Mouse (Mus musculus): Measurements from ENCODE around the gene Supv3l1. TPM values are rescaled to one million over a fixed set of nuclear protein-coding genes. Genes with fewer than 3 reads are reported as not detected.
"Not testable (repeated sequence)": the region's sequence is repeated elsewhere in the genome, so short reads cannot be mapped to it uniquely, and the experiment has no call there.

Gene Supv3l1
- 22.3 and 22.6 TPM in 2 replicates for polyA plus RNA-seq (2014; fragmentation: Nextera tagmentation; extraction: Ambion mirVana)

DNA sequence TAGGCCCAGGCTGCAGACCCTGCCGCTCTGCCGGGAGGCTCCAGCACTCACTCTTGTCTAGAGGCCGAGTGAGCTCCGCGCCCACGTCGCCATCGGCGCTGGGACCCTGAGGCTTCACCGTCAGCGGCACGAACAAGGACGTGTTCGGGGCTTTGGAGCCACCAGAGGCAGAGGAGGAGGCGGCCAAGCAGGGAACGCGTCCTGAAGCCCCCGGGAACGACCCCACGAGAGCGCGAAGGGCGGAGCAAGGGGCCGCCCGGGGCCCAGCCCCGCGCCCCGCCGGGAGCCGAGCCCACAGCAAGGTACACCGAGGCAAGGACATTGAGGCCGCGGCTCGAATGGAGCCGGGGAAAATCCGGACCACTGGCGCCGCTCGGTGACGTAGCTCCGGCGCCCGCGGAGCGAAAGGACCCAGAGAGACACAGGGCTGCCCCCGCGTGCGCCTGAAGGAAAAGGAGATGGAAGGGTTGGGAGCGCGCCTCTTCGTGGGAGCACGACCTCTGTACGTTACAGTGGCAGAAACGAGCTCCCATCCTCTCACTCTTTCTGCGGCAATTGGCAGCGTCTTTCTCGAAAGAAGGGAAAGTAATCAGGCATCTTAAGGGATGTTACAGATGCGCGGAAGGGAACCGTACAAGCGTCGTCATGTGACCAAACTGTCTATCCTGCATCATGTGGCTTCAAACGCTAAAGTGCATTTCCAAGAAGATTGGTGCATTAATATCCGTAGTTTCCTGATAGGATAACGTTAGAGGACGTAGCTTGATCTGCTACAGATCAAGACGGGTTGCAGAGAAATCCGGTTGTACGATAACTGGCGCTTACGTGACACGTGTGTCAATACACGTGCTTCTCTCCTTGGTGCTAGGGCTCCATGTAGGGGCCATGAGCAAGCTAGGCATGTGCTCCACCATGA lies at the start of gene Supv3l1, which contains the start of gene 4930507D05Rik:
TSS of gene Supv3l1 (minus strand) at position 375 of the 916 bp plus-strand sequence.
TSS of gene 4930507D05Rik (plus strand) at position 126 of the 916 bp plus-strand sequence.
- Histone ChIP-seq H3K27ac (ENCODE audit: low read depth, low read length) (peak within 1 kb of the TSS; percentile 76), H3K9ac (ENCODE audit: low read length) (peak within 1 kb of the TSS; percentile 84), H3K27me3 (replicated peaks; ENCODE audit: control insufficient read depth, insufficient read depth, low read length) (no peaks in the 10 kb centered on the region), H3K36me3 (ENCODE audit: control insufficient read depth, insufficient read depth, low read length) (peaks cover 30% of the 10 kb centered on the region), H3K9me3 (replicated peaks; ENCODE audit: control insufficient read depth, low read length) (no peaks in the 10 kb centered on the region), H3K4me3 (ENCODE audit: low read depth, low read length) (peak within 1 kb of the TSS; percentile 79), H3K4me2 (ENCODE audit: low read length) (peak within 1 kb of the TSS; percentile 63), H3K4me1 (ENCODE audit: control insufficient read depth, insufficient read depth, low read length) (peaks cover 10% of the 10 kb centered on the region; the same call in 1 of the 2 replicates)
- peak; percentile 95 for ATAC-seq
- under 1% methylated on average over 73 of the region's 73 CpGs for WGBS
- peak; percentile 96 for DNase-seq (ENCODE audit: low spot score)

DNA sequence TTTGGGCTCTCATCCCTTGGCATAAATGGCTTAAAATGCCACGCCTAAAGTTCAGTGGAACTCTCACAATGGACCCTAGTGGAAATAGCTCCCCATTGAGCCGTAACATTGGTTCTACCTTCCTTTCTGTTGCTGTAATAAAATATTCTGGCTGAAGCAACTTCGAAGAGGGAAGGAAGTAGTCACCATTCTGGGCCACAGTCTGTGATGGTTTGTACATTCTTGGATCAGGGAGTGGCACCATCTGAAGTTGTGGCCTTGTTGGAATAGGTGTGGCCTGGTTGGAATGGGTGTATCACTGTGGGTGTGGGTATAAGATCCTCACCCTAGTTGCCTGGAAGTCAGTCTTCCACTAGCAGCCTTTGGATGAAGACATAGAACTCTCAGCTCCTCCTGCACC lies 42.1 kb upstream of the Supv3l1 start:
- H3K4me1 ChIP-seq (ENCODE audit: control insufficient read depth, insufficient read depth, low read length); H3K27me3 ChIP-seq (replicated peaks; ENCODE audit: control insufficient read depth, insufficient read depth, low read length); ATAC-seq; H3K9ac ChIP-seq (ENCODE audit: low read length); H3K4me3 ChIP-seq (ENCODE audit: low read depth, low read length); H3K36me3 ChIP-seq (ENCODE audit: control insufficient read depth, insufficient read depth, low read length); DNase-seq (ENCODE audit: low spot score); H3K27ac ChIP-seq (ENCODE audit: low read depth, low read length); H3K4me2 ChIP-seq (ENCODE audit: low read length); H3K9me3 ChIP-seq (replicated peaks; ENCODE audit: control insufficient read depth, low read length): not testable (repeated sequence)
- 83% methylated on average over 3 of the region's 3 CpGs for WGBS

DNA sequence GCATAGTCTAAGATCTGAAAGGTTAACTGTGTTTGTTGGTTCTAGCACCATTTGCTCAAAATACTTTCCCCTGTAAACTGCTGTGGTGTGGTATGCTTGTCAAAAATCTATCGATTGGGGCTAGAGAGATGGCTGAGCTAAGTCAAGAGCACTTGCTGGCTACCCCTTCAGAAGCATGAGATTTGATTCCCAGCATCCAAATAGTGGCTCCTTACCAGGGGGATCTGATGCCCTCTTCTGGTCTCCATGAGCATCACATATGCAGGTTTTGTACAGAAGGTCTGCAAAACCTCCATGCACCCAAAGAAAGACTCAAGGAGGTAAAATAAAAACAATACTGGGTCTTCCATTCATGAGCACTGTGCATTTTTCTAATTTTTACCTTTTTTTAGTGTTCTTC lies 38.7 kb upstream of the Supv3l1 start:
- Histone ChIP-seq H3K27me3 (replicated peaks; ENCODE audit: control insufficient read depth, insufficient read depth, low read length) (no peaks in the 10 kb centered on the region), H3K9me3 (replicated peaks; ENCODE audit: control insufficient read depth, low read length) (no peaks in the 10 kb centered on the region), H3K36me3 (ENCODE audit: control insufficient read depth, insufficient read depth, low read length) (no peaks in the 10 kb centered on the region), H3K9ac (ENCODE audit: low read length) (no peak overlapping the region), H3K27ac (ENCODE audit: low read depth, low read length) (no peak overlapping the region), H3K4me3 (ENCODE audit: low read depth, low read length) (no peak overlapping the region), H3K4me1 (ENCODE audit: control insufficient read depth, insufficient read depth, low read length) (peaks cover 5% of the 10 kb centered on the region), H3K4me2 (ENCODE audit: low read length) (no peak overlapping the region)
- WGBS = 22% methylated on average over 1 of the region's 1 CpGs
- DNase-seq (ENCODE audit: low spot score) (peak; percentile 72), ATAC-seq (no peak)

DNA sequence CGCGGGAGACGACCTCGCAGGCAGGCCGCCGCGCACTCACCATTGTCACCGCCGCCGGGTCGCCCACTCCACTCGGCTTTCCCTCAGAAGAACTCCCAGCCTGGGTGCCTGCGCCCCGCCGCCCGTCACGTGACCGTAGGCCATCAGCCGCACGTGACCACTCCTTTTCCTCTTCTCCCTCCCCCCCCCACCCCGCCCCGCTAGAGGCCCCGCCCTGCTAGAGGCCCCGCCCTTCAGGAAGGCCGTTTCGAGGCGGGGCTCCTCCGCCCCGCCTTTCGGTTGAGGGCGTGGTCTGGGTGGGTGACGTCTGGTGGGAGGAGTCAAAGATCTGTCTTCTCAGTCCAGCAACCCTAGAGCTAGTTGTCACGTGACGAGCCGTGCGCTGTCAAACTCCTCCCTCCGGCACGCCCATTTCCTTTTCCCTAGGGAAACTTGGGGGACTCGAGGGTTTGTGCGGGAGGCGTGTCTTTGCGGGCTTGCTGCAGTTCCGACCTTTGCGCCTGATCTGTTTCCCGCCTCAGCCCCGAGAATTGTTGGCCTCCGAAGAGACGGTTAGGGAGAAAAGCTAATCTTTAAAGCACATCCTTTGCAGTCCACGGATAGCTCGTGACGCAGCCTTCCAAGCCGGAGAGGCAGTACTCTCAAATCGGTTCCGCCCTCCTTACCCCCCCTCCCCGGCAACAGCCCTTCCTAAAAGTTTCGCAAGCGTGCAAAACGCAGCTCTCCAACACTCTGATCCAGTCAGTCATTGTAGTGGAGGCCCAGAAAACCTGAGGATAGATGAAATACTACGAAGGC lies 37.3 kb upstream of the Supv3l1 start, which contains the start of gene Vps26a:
TSS of gene Vps26a (minus strand) at position 188 of the 798 bp plus-strand sequence.
- Histone ChIP-seq H3K9me3 (replicated peaks; ENCODE audit: control insufficient read depth, low read length) (no peaks in the 10 kb centered on the region), H3K9ac (ENCODE audit: low read length) (peak within 1 kb of the TSS; percentile 88), H3K4me3 (ENCODE audit: low read depth, low read length) (peak within 1 kb of the TSS; percentile 96), H3K36me3 (ENCODE audit: control insufficient read depth, insufficient read depth, low read length) (no peaks in the 10 kb centered on the region), H3K27ac (ENCODE audit: low read depth, low read length) (peak within 1 kb of the TSS; percentile 72), H3K4me1 (ENCODE audit: control insufficient read depth, insufficient read depth, low read length) (peaks cover 5% of the 10 kb centered on the region), H3K27me3 (replicated peaks; ENCODE audit: control insufficient read depth, insufficient read depth, low read length) (no peaks in the 10 kb centered on the region), H3K4me2 (ENCODE audit: low read length) (peak within 1 kb of the TSS; percentile 58)
- ATAC-seq = peak; percentile 92
- DNase-seq (ENCODE audit: low spot score) = peak; percentile 99
- WGBS = under 1% methylated on average over 50 of the region's 59 CpGs

DNA sequence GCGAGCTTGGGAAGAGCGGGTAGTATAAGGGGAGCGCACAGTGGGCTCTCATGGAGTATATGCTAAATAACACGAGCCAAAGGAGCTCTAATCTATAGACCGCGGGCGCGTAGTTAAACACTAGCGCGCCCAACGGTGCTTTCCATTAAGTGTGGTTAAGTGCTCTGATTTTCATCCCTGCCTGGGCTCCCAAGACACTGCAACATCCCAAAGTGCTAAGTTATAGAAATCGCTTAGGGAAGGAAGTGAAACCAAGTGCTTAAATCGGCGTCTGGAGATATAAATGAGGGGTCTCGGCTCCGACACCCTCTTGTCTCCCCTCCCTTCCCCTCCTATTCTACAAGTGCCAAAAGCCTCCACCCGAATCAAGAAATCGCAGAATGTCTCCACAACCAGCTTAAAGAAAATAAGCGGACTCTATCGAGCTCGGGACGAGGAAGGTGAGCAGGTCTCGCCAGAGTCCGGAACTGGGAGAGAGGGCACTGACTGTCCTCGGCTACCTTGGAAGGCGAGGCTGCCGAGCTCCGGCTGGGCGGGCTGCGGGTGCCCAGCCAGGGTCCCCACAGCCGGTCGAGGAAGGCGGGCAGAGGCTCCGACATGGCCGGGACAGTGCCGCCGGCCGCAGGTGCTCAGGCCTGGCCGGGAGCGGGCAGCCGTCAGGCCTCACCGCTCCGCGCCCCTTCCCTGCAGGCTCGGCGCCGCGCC lies 36.5 kb upstream of the Supv3l1 start:
- ATAC-seq (peak; percentile 77; the same call in 1 of the 2 replicates), DNase-seq (ENCODE audit: low spot score) (peak; percentile 46)
- Histone ChIP-seq H3K4me1 (ENCODE audit: control insufficient read depth, insufficient read depth, low read length) (peaks cover 5% of the 10 kb centered on the region), H3K27me3 (replicated peaks; ENCODE audit: control insufficient read depth, insufficient read depth, low read length) (no peaks in the 10 kb centered on the region), H3K27ac (ENCODE audit: low read depth, low read length) (peak overlapping the region; percentile 72), H3K4me2 (ENCODE audit: low read length) (peak overlapping the region; percentile 58), H3K9me3 (replicated peaks; ENCODE audit: control insufficient read depth, low read length) (no peaks in the 10 kb centered on the region), H3K4me3 (ENCODE audit: low read depth, low read length) (peak overlapping the region; percentile 96), H3K36me3 (ENCODE audit: control insufficient read depth, insufficient read depth, low read length) (no peaks in the 10 kb centered on the region), H3K9ac (ENCODE audit: low read length) (peak overlapping the region; percentile 88)
- WGBS = under 1% methylated on average over 42 of the region's 48 CpGs

DNA sequence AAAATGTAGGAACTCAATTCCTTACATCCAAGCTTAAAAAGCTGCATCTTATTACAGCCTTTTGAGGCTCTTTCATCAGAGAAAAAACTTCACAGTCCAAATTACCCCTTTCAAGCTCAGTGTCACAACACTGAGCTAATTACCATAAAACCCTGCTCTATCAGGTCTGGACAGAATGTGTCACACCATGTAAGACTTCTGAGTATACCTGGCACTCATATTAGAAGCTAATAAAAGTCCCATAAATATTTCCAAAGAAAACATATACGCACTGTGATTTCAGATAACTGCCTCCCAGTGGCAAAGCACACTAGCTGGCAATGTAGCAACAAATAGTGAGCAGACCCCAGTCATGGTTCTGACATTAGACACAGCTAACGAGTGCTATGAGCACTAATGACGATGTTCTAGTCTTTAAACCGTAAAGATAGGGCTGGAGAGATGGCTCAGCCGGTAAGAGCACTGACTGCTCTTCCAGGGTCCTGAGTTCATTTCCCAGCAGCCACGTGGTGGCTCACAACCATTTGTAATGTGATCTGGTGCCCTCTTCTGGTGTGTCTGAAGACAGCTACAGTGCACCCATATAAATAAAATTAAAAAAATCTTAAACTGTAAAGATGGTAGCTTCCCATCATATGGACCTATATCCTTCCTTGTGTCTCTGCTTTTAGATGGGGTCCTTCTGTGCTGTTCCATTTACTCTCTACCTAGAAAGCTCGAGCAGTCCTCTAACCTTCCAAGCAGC lies 31.7 kb upstream of the Supv3l1 start:
- Histone ChIP-seq H3K4me2 (ENCODE audit: low read length) (no peak overlapping the region), H3K36me3 (ENCODE audit: control insufficient read depth, insufficient read depth, low read length) (peaks cover 5% of the 10 kb centered on the region; the same call in 1 of the 2 replicates), H3K4me3 (ENCODE audit: low read depth, low read length) (no peak overlapping the region), H3K9me3 (replicated peaks; ENCODE audit: control insufficient read depth, low read length) (no peaks in the 10 kb centered on the region), H3K27me3 (replicated peaks; ENCODE audit: control insufficient read depth, insufficient read depth, low read length) (no peaks in the 10 kb centered on the region), H3K4me1 (ENCODE audit: control insufficient read depth, insufficient read depth, low read length) (peaks cover 5% of the 10 kb centered on the region), H3K27ac (ENCODE audit: low read depth, low read length) (no peak overlapping the region), H3K9ac (ENCODE audit: low read length) (no peak overlapping the region)
- 45% methylated on average over 7 of the region's 7 CpGs for WGBS
- no peak for ATAC-seq
- no peak for DNase-seq (ENCODE audit: low spot score)

DNA sequence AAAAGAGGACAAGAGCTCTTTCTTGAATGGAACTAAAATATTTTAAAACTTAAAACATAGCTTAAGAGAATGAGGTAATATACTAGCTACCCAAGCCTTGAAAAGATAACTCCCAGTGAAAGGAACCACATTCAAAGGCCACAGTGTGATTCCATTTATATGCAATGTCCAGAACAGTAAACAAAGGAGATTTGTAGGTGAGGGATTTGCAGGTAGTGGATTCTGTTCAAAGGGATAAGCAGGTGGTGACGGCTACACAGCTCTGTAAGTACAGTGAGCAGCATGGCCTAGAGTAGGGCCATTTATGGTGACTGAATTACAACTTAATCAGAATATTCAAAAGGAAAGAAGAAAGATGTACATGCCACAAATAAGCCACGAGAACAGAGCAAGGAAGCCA lies 27.4 kb upstream of the Supv3l1 start:
- DNase-seq (ENCODE audit: low spot score) (no peak), ATAC-seq (no peak)
- Histone ChIP-seq H3K9me3 (replicated peaks; ENCODE audit: control insufficient read depth, low read length) (no peaks in the 10 kb centered on the region), H3K36me3 (ENCODE audit: control insufficient read depth, insufficient read depth, low read length) (peaks cover 10% of the 10 kb centered on the region; the same call in 1 of the 2 replicates), H3K9ac (ENCODE audit: low read length) (no peak overlapping the region), H3K27ac (ENCODE audit: low read depth, low read length) (no peak overlapping the region), H3K4me2 (ENCODE audit: low read length) (no peak overlapping the region), H3K4me1 (ENCODE audit: control insufficient read depth, insufficient read depth, low read length) (no peaks in the 10 kb centered on the region), H3K27me3 (replicated peaks; ENCODE audit: control insufficient read depth, insufficient read depth, low read length) (no peaks in the 10 kb centered on the region), H3K4me3 (ENCODE audit: low read depth, low read length) (no peak overlapping the region)
- 59% methylated on average over 2 of the region's 2 CpGs for WGBS

DNA sequence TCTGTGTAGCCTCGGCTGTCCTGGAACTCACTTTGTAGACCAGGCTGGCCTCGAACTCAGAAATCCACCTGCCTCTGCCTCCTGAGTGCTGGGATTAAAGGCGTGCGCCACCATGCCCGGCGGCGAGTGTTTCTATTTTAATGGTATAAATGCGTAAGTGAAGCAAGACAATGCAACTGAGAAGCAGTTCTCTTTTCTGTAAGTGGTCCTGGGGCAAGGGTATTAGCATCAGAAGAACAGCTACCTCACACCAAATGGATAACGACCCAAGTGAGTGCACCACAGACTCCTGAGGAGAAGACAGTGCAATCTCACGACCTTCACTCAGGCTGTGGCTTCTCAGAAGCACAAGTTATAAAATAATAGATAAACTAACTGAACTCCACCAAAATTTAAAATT lies 25.4 kb upstream of the Supv3l1 start:
- H3K4me3 ChIP-seq (ENCODE audit: low read depth, low read length) = no peak overlapping the region
- DNase-seq (ENCODE audit: low spot score) (no peak), ATAC-seq (no peak)
- H3K4me2 ChIP-seq (ENCODE audit: low read length) = no peak overlapping the region
- no peaks in the 10 kb centered on the region for H3K9me3 ChIP-seq (replicated peaks; ENCODE audit: control insufficient read depth, low read length)
- H3K27me3 ChIP-seq (replicated peaks; ENCODE audit: control insufficient read depth, insufficient read depth, low read length) = no peaks in the 10 kb centered on the region
- H3K4me1 ChIP-seq (ENCODE audit: control insufficient read depth, insufficient read depth, low read length) = peaks cover 5% of the 10 kb centered on the region; the same call in 1 of the 2 replicates
- H3K36me3 ChIP-seq (ENCODE audit: control insufficient read depth, insufficient read depth, low read length) = peaks cover 10% of the 10 kb centered on the region; the same call in 1 of the 2 replicates
- WGBS = 88% methylated on average over 10 of the region's 10 CpGs
- H3K9ac ChIP-seq (ENCODE audit: low read length) = no peak overlapping the region
- no peak overlapping the region for H3K27ac ChIP-seq (ENCODE audit: low read depth, low read length)

Data from forebrain, embryonic 14.5 days (tissue).